Mouse (Mus musculus) spleen, adult 2 months (tissue): ENCODE measurements at regions not wholly inside any gene's neighbourhood (a gene's known extent, or its start where the extent isn't known, plus 50 kb on each side); places are given as distances from the start of the nearest gene placed in this dataset.

Experiments
- DNase-seq, 2 experiments: peaks; one replicate each; pipeline versions ENCODE4 v3.0.0 to v3.0.0-alpha.2; 2012 to 2021; ENCODE audit warnings: low spot score in 2 of 2, low read depth in 1 of 2
- H3K27ac ChIP-seq: fragments of 200-500 bp; 2 replicates; pipeline ENCODE4 v1.5.1; 2012; ENCODE audit warnings: low read length, inconsistent platforms; ENCODE audit not compliant: insufficient read depth
- H3K27me3 ChIP-seq: fragments of 200-500 bp; 2 replicates; pipeline ENCODE4 v1.6.1; 2012; ENCODE audit warnings: mild to moderate bottlenecking, moderate library complexity, low read length, inconsistent platforms; ENCODE audit not compliant: control insufficient read depth, insufficient read depth
- H3K36me3 ChIP-seq: fragments of 200-500 bp; 2 replicates; pipeline ENCODE4 v1.6.1; 2012; ENCODE audit warnings: mild to moderate bottlenecking, low read length, inconsistent platforms; ENCODE audit not compliant: control insufficient read depth, insufficient read depth
- H3K4me1 ChIP-seq: fragments of 200-500 bp; 2 replicates; pipeline ENCODE4 v1.6.1; 2011; ENCODE audit warnings: inconsistent platforms; ENCODE audit not compliant: control insufficient read depth, insufficient read depth, insufficient read length
- H3K4me3 ChIP-seq: fragments of 200-500 bp; 2 replicates; pipeline ENCODE4 v1.5.1; 2011; ENCODE audit warnings: mild to moderate bottlenecking, inconsistent platforms; ENCODE audit not compliant: insufficient read depth, insufficient read length; ENCODE audit errors: extremely low read depth
- CTCF ChIP-seq: fragments of 200-500 bp; IDR thresholded peaks from 2 replicates; pipeline ENCODE4 v1.5.1; 2011; ENCODE audit warnings: mild to moderate bottlenecking, inconsistent platforms; ENCODE audit not compliant: insufficient read depth, insufficient read length, insufficient replicate concordance; ENCODE audit errors: extremely low read depth
- POLR2A ChIP-seq: fragments of 200-500 bp; IDR thresholded peaks from 2 replicates; pipeline ENCODE4 v1.6.1; 2011; ENCODE audit warnings: low read depth, low read length, inconsistent platforms
- WGBS: fragments of 180-500 bp; shearing (Covaris S2); methylation state at CpG from one replicate; pipeline ENCODE4 v1.1.7; 2018; 5-methylcytosine and 5-hydroxymethylcytosine counted together

- Histone ChIP-seq H3K27ac (peak overlapping the region; percentile 72), H3K36me3 (no peaks in the 10 kb centered on the region), H3K27me3 (no peaks in the 10 kb centered on the region), H3K4me1 (peaks cover 22% of the 10 kb centered on the region; the same call in 1 of the 2 replicates), H3K4me3 (peak overlapping the region; percentile 65)
- DNase-seq = peak in 1 of 2 experiments; percentile 76
- TF ChIP-seq CTCF = no peak
- no peak; the same call in 1 of the 2 replicates for TF ChIP-seq POLR2A
- 22% methylated on average over 30 of the region's 30 CpGs for WGBS
Observed at GRCm38 (mm10) chr12:69461888-69462840, 89.9 kb upstream of the Gm9887 start.

GRCm38 (mm10) chr12:69460552-69461079, 88.4 kb upstream of the Gm9887 start:
- H3K27ac ChIP-seq = no peak overlapping the region
- H3K4me1 ChIP-seq = peaks cover 21% of the 10 kb centered on the region; the same call in 1 of the 2 replicates
- WGBS = 85% methylated on average over 3 of the region's 3 CpGs
- no peak overlapping the region for H3K4me3 ChIP-seq
- DNase-seq = no peak
- H3K36me3 ChIP-seq = no peaks in the 10 kb centered on the region
- TF ChIP-seq POLR2A (no peak), CTCF (no peak)
- H3K27me3 ChIP-seq = no peaks in the 10 kb centered on the region

GRCm38 (mm10) chr12:69458170-69458841, 86.0 kb upstream of the Gm9887 start:
- Histone ChIP-seq H3K27ac (peak overlapping the region; percentile 48), H3K36me3 (no peaks in the 10 kb centered on the region), H3K4me3 (no peak overlapping the region), H3K27me3 (no peaks in the 10 kb centered on the region), H3K4me1 (peaks cover 21% of the 10 kb centered on the region; the same call in 1 of the 2 replicates)
- TF ChIP-seq CTCF = no peak
- no peak for TF ChIP-seq POLR2A
- 7% methylated on average over 14 of the region's 14 CpGs for whole genome bisulfite sequencing
- no peak for DNase-seq

GRCm38 (mm10) chr12:69456746-69457145, 84.5 kb upstream of the Gm9887 start:
- Histone ChIP-seq H3K4me1 (peaks cover 15% of the 10 kb centered on the region; the same call in 1 of the 2 replicates), H3K27me3 (no peaks in the 10 kb centered on the region), H3K4me3 (no peak overlapping the region), H3K27ac (no peak overlapping the region), H3K36me3 (no peaks in the 10 kb centered on the region)
- TF ChIP-seq POLR2A (no peak), CTCF (no peak)
- 96% methylated on average over 3 of the region's 3 CpGs for WGBS
- no peak for DNase-seq

GRCm38 (mm10) chr12:69456116-69456515, 83.9 kb upstream of the Gm9887 start:
- WGBS = 92% methylated on average over 12 of the region's 12 CpGs
- TF ChIP-seq CTCF = no peak
- TF ChIP-seq POLR2A = no peak

GRCm38 (mm10) chr12:69455566-69455965, 83.3 kb upstream of the Gm9887 start:
- 55% methylated on average over 5 of the region's 5 CpGs for WGBS
- no peak overlapping the region for H3K27ac ChIP-seq
- no peak overlapping the region for H3K4me3 ChIP-seq
- no peak for DNase-seq
- H3K27me3 ChIP-seq = no peaks in the 10 kb centered on the region
- H3K36me3 ChIP-seq = no peaks in the 10 kb centered on the region
- H3K4me1 ChIP-seq = peaks cover 12% of the 10 kb centered on the region; the same call in 1 of the 2 replicates
- TF ChIP-seq CTCF (no peak), POLR2A (no peak)

More at GRCm38 (mm10) chr12:69456116-69456515, 83.9 kb upstream of the Gm9887 start:
- Histone ChIP-seq H3K36me3 (no peaks in the 10 kb centered on the region), H3K27ac (no peak overlapping the region), H3K4me3 (no peak overlapping the region), H3K4me1 (peaks cover 12% of the 10 kb centered on the region; the same call in 1 of the 2 replicates), H3K27me3 (no peaks in the 10 kb centered on the region)
- no peak for DNase-seq

GRCm38 (mm10) chr12:69453544-69453943, 81.3 kb upstream of the Gm9887 start:
- 90% methylated on average over 6 of the region's 6 CpGs for WGBS
- DNase-seq = no peak
- Histone ChIP-seq H3K27me3 (no peaks in the 10 kb centered on the region), H3K4me1 (peaks cover 7% of the 10 kb centered on the region; the same call in 1 of the 2 replicates), H3K4me3 (no peak overlapping the region), H3K27ac (no peak overlapping the region), H3K36me3 (no peaks in the 10 kb centered on the region)
- TF ChIP-seq CTCF = no peak
- no peak for TF ChIP-seq POLR2A
